Mouse (Mus musculus) liver, embryonic 14.5 days (tissue): Measurements from ENCODE around the gene Lonp2. TPM values are rescaled to one million over a fixed set of nuclear protein-coding genes. Genes with fewer than 3 reads are reported as not detected.

Source experiments
- ATAC-seq: fragments of 200-750 bp; cut with Nextera tagmentation; 2 replicates; pipeline ENCODE4 v1.8.0; 2017; ENCODE audit warnings: moderate number of reproducible peaks, mild to moderate bottlenecking, moderate library complexity; ENCODE audit not compliant: insufficient read depth
- DNase-seq, 3 experiments: peaks; one replicate each; pipeline ENCODE4 v3.0.0-alpha.2; 2012 to 2013; ENCODE audit warnings: low read depth in 3 of 3, low spot score in 3 of 3
- H3K27ac ChIP-seq: fragments of 300-500 bp; sonication (generic); 2 replicates; pipeline ENCODE4 v1.5.1; 2014; ENCODE audit warnings: moderate library complexity, mild to moderate bottlenecking, control low read depth, inconsistent platforms
- H3K27me3 ChIP-seq: fragments of 300-500 bp; sonication (generic); 2 replicates; pipeline ENCODE4 v1.6.1; 2014; ENCODE audit warnings: mild to moderate bottlenecking, low read length, moderate library complexity; ENCODE audit not compliant: control insufficient read depth, insufficient read depth
- H3K36me3 ChIP-seq: fragments of 300-500 bp; sonication (generic); replicated peaks from 2 replicates; pipeline ENCODE4 v1.6.1; 2014; ENCODE audit warnings: low read depth; ENCODE audit not compliant: control insufficient read depth, insufficient read depth
- H3K4me1 ChIP-seq, 2 experiments: fragments of 200-500 bp in 1 of 2; fragments of 300-500 bp in 1 of 2; sonication (generic) in 1 of 2; replicated peaks; 2 replicates each; pipeline ENCODE4 v1.6.1; 2012 to 2014; ENCODE audit warnings: antibody characterized with exemption in 1 of 2, inconsistent platforms in 1 of 2, low read length in 1 of 2; ENCODE audit not compliant: control insufficient read depth in 2 of 2, insufficient read depth in 2 of 2
- H3K4me2 ChIP-seq: fragments of 300-500 bp; sonication (generic); 2 replicates; pipeline ENCODE4 v1.6.1; 2014; ENCODE audit warnings: low read depth, mild to moderate bottlenecking, control low read depth, moderate library complexity
- H3K4me3 ChIP-seq, 2 experiments: fragments of 200-500 bp in 1 of 2; fragments of 300-500 bp in 1 of 2; sonication (generic) in 1 of 2; 2 replicates each; pipeline ENCODE4 v1.5.1; 2012 to 2014; ENCODE audit warnings: low read depth in 2 of 2, low read length in 2 of 2, mild to moderate bottlenecking in 2 of 2, control low read depth in 1 of 2, inconsistent platforms in 1 of 2, moderate library complexity in 1 of 2; ENCODE audit not compliant: insufficient read depth in 1 of 2
- H3K9ac ChIP-seq: fragments of 300-500 bp; sonication (generic); replicated peaks from 2 replicates; pipeline ENCODE4 v1.6.1; 2014; ENCODE audit warnings: mild to moderate bottlenecking, control low read depth, moderate library complexity
- H3K9me3 ChIP-seq: fragments of 300-500 bp; sonication (generic); 2 replicates; pipeline ENCODE4 v1.6.1; 2016; ENCODE audit warnings: low read length, mixed read lengths; ENCODE audit not compliant: control insufficient read depth
- CTCF ChIP-seq: IDR thresholded peaks from 2 replicates; pipeline ENCODE4 v1.5.1; 2016; ENCODE audit warnings: antibody characterized with exemption, low read depth, control low read depth
- EP300 ChIP-seq: IDR thresholded peaks from 2 replicates; pipeline ENCODE4 v1.6.1; 2016; ENCODE audit warnings: antibody characterized with exemption, low read depth
- WGBS: fragments of 180-500 bp; shearing (Covaris S2); extraction: QIAGEN DNeasy Blood & Tissue Kit; methylation state at CpG from one replicate; pipeline ENCODE4 v1.1.7; 2014; ENCODE audit not compliant: insufficient replicate concordance; 5-methylcytosine and 5-hydroxymethylcytosine counted together
- polyA plus RNA-seq, 2 experiments: library from polyadenylated mRNA; depleted of rRNA in 1 of 2; stranded (reverse) in 1 of 2; unstranded in 1 of 2; fragments of >200 nt; fragmentation: Nextera tagmentation in 1 of 2; extraction: Ambion mirVana in 1 of 2; gene quantifications; 2 replicates each; pipeline versions ENCODE4 v1.2.1 to v1.2.3; 2012 to 2014

Gene Lonp2
- polyA plus RNA-seq, 2 experiments: 16.6 to 34.2 TPM

DNA sequence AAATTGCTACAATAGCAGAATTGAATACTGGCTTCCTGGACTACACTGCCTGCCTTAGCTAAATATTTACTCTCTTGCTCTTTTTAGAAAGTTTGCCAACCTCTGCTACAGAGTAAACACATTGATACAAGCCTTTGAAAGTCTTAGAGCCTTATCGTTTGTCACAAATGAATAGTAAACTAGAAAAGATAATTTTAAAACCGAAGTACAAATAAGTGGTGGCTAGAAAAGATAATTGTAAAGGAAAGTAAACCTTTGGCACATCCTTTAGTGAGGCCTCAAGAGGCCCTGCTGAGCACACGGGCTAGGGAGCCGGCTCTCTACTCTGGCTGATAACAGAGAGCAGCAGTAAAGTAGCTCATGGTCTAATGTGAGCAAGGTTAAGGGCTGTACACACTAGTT, 135.2 kb downstream of the Lonp2 start:
- DNase-seq: peak in 2 of 3 experiments; percentile 16 to 34
- H3K4me2 ChIP-seq: no peak overlapping the region
- WGBS: 6% methylated on average over 4 of the region's 4 CpGs

DNA sequence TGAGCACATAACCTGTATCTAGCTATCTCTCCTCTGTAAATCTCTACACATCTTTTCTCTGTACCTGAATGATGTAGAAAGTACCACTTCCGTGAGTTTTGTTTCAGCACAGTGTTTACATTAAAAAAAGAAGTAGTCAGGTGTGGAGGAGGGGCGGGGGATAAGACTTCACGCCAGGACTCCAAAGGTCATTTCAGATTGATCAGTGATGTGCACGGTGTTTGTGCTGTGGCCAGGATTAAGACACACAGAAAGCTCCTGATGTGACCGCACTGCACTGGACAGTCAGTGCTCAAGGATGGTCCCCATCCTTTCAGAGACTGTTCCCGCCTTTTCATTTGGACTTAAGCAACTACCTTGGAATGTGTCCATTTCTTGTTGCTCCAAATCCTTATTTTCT, 136.9 kb downstream of the Lonp2 start:
- ATAC-seq (no peak), DNase-seq (no peak)
- WGBS: 65% methylated on average over 6 of the region's 6 CpGs
- Histone ChIP-seq H3K36me3 (no peaks in the 10 kb centered on the region), H3K4me2 (no peak overlapping the region), H3K27me3 (no peaks in the 10 kb centered on the region; the same call in none of the 2 replicates), H3K9me3 (no peaks in the 10 kb centered on the region), H3K4me3 (no peak overlapping the region), H3K27ac (no peak overlapping the region), H3K4me1 (peaks cover 26 to 30% of the 10 kb centered on the region in 2 experiments), H3K9ac (no peak overlapping the region)
- no peak for TF ChIP-seq EP300
- TF ChIP-seq CTCF: no peak

More for the DNA sequence above, 135.2 kb downstream of the Lonp2 start:
- Histone ChIP-seq H3K36me3 (no peaks in the 10 kb centered on the region), H3K4me3 (no peak overlapping the region), H3K27ac (peak overlapping the region; percentile 53), H3K9ac (no peak overlapping the region), H3K9me3 (no peaks in the 10 kb centered on the region), H3K4me1 (peaks cover 13 to 18% of the 10 kb centered on the region in 2 experiments), H3K27me3 (no peaks in the 10 kb centered on the region; the same call in none of the 2 replicates)
- peak; percentile 45 for TF ChIP-seq EP300
- TF ChIP-seq CTCF: no peak
- ATAC-seq: peak; percentile 90

GRCm38 (mm10) chr8:86762806-86763205, 139.0 kb downstream of the Lonp2 start:
- Histone ChIP-seq H3K4me2 (no peak overlapping the region), H3K27ac (no peak overlapping the region), H3K4me3 (no peak overlapping the region), H3K36me3 (no peaks in the 10 kb centered on the region), H3K27me3 (no peaks in the 10 kb centered on the region; the same call in none of the 2 replicates), H3K9me3 (no peaks in the 10 kb centered on the region), H3K4me1 (peaks cover 26 to 29% of the 10 kb centered on the region in 2 experiments), H3K9ac (no peak overlapping the region)
- TF ChIP-seq EP300 (no peak), CTCF (no peak)
- no peak for ATAC-seq
- 67% methylated on average over 5 of the region's 5 CpGs for WGBS
- no peak for DNase-seq

DNA sequence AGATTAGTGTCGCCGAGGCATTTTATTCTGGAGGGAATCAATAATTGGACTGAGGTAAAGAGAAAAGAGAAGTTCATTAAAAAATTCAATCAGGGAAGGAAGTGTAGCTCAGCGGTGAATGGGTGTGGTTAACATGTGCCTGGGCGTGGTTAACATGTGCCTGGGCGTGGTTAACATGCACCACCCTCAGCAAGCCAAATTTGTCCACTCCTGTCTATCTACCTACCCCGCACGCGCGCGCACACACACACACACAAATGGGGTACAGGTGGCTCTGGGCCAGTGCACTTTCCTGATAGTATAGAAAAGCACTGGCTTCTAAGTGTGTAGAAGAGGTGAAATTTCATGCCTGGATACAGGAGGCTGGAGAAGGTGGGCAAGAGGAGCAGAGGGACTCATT, 141.3 kb downstream of the Lonp2 start:
- peak overlapping the region; percentile 33 for H3K4me2 ChIP-seq
- no peaks in the 10 kb centered on the region for H3K9me3 ChIP-seq
- peak in 2 of 3 experiments; percentile 45 to 56 for DNase-seq
- peaks cover 12 to 14% of the 10 kb centered on the region in 2 experiments for H3K4me1 ChIP-seq
- no peaks in the 10 kb centered on the region; the same call in none of the 2 replicates for H3K27me3 ChIP-seq
- WGBS: 50% methylated on average over 10 of the region's 10 CpGs
- TF ChIP-seq CTCF (no peak), EP300 (no peak)
- H3K4me3 ChIP-seq: no peak overlapping the region
- no peaks in the 10 kb centered on the region for H3K36me3 ChIP-seq
- H3K27ac ChIP-seq: no peak overlapping the region
- ATAC-seq: peak; percentile 81
- H3K9ac ChIP-seq: no peak overlapping the region

GRCm38 (mm10) chr8:86765669-86766068, 141.8 kb downstream of the Lonp2 start:
- no peaks in the 10 kb centered on the region for H3K36me3 ChIP-seq

More at GRCm38 (mm10) chr8:86765669-86766068, 141.8 kb downstream of the Lonp2 start:
- no peak for ATAC-seq
- H3K27ac ChIP-seq: no peak overlapping the region
- DNase-seq: no peak
- WGBS: 76% methylated on average over 8 of the region's 8 CpGs
- no peak overlapping the region for H3K9ac ChIP-seq
- peaks cover 12 to 14% of the 10 kb centered on the region in 2 experiments for H3K4me1 ChIP-seq
- H3K27me3 ChIP-seq: no peaks in the 10 kb centered on the region; the same call in none of the 2 replicates
- H3K4me3 ChIP-seq: no peak overlapping the region
- H3K4me2 ChIP-seq: no peak overlapping the region
- TF ChIP-seq CTCF (no peak), EP300 (no peak)
- no peaks in the 10 kb centered on the region for H3K9me3 ChIP-seq
